Mouse (Mus musculus): ENCODE measurements around the gene Tshr.

GRCm38 (mm10) chr12:91549471-91549870, 165.1 kb downstream of the Tshr start:
- TF ChIP-seq POLR2A (IDR thresholded peaks at IDR 0.05; ENCODE audit: low read depth, low read length) = no peak
- TF ChIP-seq CTCF (IDR thresholded peaks at IDR 0.05; ENCODE audit: borderline replicate concordance, insufficient read depth, low read length) = no peak

Measured in embryonic fibroblast, embryonic 13.5 days (primary cell).